Mouse (Mus musculus): ENCODE data around the gene Cdk2ap2. TPM values are rescaled to one million over a fixed set of nuclear protein-coding genes. Genes with fewer than 3 reads are reported as not detected.

Cdk2ap2 gene
- polyA plus RNA-seq (2021; fragmentation: Nextera tagmentation) = 59.8 and 62.1 TPM in 2 replicates
- long read RNA-seq, experiment 1, transcript Cdk2ap2-201 (4 exons, 1,080 nt) = major isoform, 32 of 42 reads
- long read RNA-seq, experiment 1, partial matches to known transcripts = 2 of 42 reads
- long read RNA-seq, experiment 1, other reads (novel, unspliced or antisense) = 1 of 42 reads
- long read RNA-seq, experiment 2, transcript Cdk2ap2-201 (4 exons, 1,080 nt) = major isoform, 48 of 58 reads
- long read RNA-seq, experiment 2, transcript Cdk2ap2-202 (4 exons, 1,089 nt) = minor isoform, 5 of 58 reads
- long read RNA-seq, experiment 2, partial matches to known transcripts = 1 of 58 reads
- long read RNA-seq, experiment 2, other reads (novel, unspliced or antisense) = 1 of 58 reads

GRCm38 (mm10) chr19:4096642-4097440 lies at the start of gene Cdk2ap2:
Gene Cdk2ap2, plus strand, starts transcription at chr19:4097182.

GRCm38 (mm10) chr19:4059069-4059740 lies 37.8 kb upstream of the Cdk2ap2 start, which contains the start of gene Gstp3:
Gene Gstp3, minus strand, starts transcription at chr19:4059569.

GRCm38 (mm10) chr19:4081394-4081793 lies 15.6 kb upstream of the Cdk2ap2 start, which contains the start of gene Cabp2:
Gene Cabp2, plus strand, starts transcription at chr19:4081578.

GRCm38 (mm10) chr19:4099837-4100717 lies 3.1 kb downstream of the Cdk2ap2 start, which contains the start of gene Pitpnm1:
Gene Pitpnm1, plus strand, starts transcription at chr19:4099998.

GRCm38 (mm10) chr19:4125741-4126696 lies 29.0 kb downstream of the Cdk2ap2 start, which contains the start of gene Aip:
Gene Aip, minus strand, starts transcription at chr19:4125858.

GRCm38 (mm10) chr19:4139446-4139845 lies 42.5 kb downstream of the Cdk2ap2 start, which contains the start of gene Gpr152:
Gene Gpr152, plus strand, starts transcription at chr19:4139787.

GRCm38 (mm10) chr19:4143759-4144268 lies 46.8 kb downstream of the Cdk2ap2 start, which contains the start of gene Cabp4:
Gene Cabp4, minus strand, starts transcription at chr19:4144033.

GRCm38 (mm10) chr19:4148491-4148806 lies 51.5 kb downstream of the Cdk2ap2 start, which contains the start of gene Coro1b:
Gene Coro1b, plus strand, starts transcription at chr19:4148619.

Other genes with a start within 250 kb of the Cdk2ap2 start
- gene Chka, start 245.4 kb upstream of the Cdk2ap2 start, polyA plus RNA-seq (2021; fragmentation: Nextera tagmentation) = 19.4 and 20.0 TPM in 2 replicates
- gene Tcirg1, start 190.0 kb upstream of the Cdk2ap2 start, polyA plus RNA-seq (2021; fragmentation: Nextera tagmentation) = 3.9 and 4.3 TPM in 2 replicates
- gene Ndufs8, start 184.4 kb upstream of the Cdk2ap2 start, polyA plus RNA-seq (2021; fragmentation: Nextera tagmentation) = 575 and 594 TPM in 2 replicates
- 7.0 and 8.7 TPM in 2 replicates for gene Aldh3b1, start 167.4 kb upstream of the Cdk2ap2 start, polyA plus RNA-seq (2021; fragmentation: Nextera tagmentation)
- gene Unc93b1, start 162.0 kb upstream of the Cdk2ap2 start, polyA plus RNA-seq (2021; fragmentation: Nextera tagmentation) = 25.0 and 27.9 TPM in 2 replicates
- not detected in 2 replicates for gene Aldh3b3, start 138.5 kb upstream of the Cdk2ap2 start, polyA plus RNA-seq (2021; fragmentation: Nextera tagmentation)
- gene Aldh3b2, start 124.9 kb upstream of the Cdk2ap2 start, polyA plus RNA-seq (2021; fragmentation: Nextera tagmentation) = 2.3 and 2.5 TPM in 2 replicates
- gene Acy3, start 110.6 kb upstream of the Cdk2ap2 start, polyA plus RNA-seq (2021; fragmentation: Nextera tagmentation) = 2.2 and 3.3 TPM in 2 replicates
- gene Tbx10, start 104.4 kb upstream of the Cdk2ap2 start, polyA plus RNA-seq (2021; fragmentation: Nextera tagmentation) = 0.10 TPM in 1 of 2 replicates, not detected in the other
- gene Nudt8, start 96.6 kb upstream of the Cdk2ap2 start, polyA plus RNA-seq (2021; fragmentation: Nextera tagmentation) = 22.0 and 24.3 TPM in 2 replicates
- 0.09 and 0.10 TPM in 2 replicates for gene Gm49405, start 96.6 kb upstream of the Cdk2ap2 start, polyA plus RNA-seq (2021; fragmentation: Nextera tagmentation)
- gene Doc2g, start 93.9 kb upstream of the Cdk2ap2 start, polyA plus RNA-seq (2021; fragmentation: Nextera tagmentation) = 2.8 and 2.9 TPM in 2 replicates
- gene Ndufv1, start 84.4 kb upstream of the Cdk2ap2 start, polyA plus RNA-seq (2021; fragmentation: Nextera tagmentation) = 448 and 464 TPM in 2 replicates
- 1,221 and 1,279 TPM in 2 replicates for gene Gstp1, start 59.2 kb upstream of the Cdk2ap2 start, polyA plus RNA-seq (2021; fragmentation: Nextera tagmentation)
- gene Gstp2, start 51.2 kb upstream of the Cdk2ap2 start, polyA plus RNA-seq (2021; fragmentation: Nextera tagmentation) = 2.1 and 2.8 TPM in 2 replicates
- gene Gstp3, start 37.6 kb upstream of the Cdk2ap2 start, polyA plus RNA-seq (2021; fragmentation: Nextera tagmentation) = not detected in 2 replicates
- gene Cabp2, start 15.6 kb upstream of the Cdk2ap2 start, polyA plus RNA-seq (2021; fragmentation: Nextera tagmentation) = not detected in 2 replicates
- gene Pitpnm1, start 2.8 kb downstream of the Cdk2ap2 start, polyA plus RNA-seq (2021; fragmentation: Nextera tagmentation) = 52.0 and 59.9 TPM in 2 replicates
- 204 and 212 TPM in 2 replicates for gene Aip, start 28.7 kb downstream of the Cdk2ap2 start, polyA plus RNA-seq (2021; fragmentation: Nextera tagmentation)
- gene Gpr152, start 42.6 kb downstream of the Cdk2ap2 start, polyA plus RNA-seq (2021; fragmentation: Nextera tagmentation) = not detected in 2 replicates
- 0.04 TPM in 1 of 2 replicates, not detected in the other for gene Cabp4, start 46.9 kb downstream of the Cdk2ap2 start, polyA plus RNA-seq (2021; fragmentation: Nextera tagmentation)
- 101 and 105 TPM in 2 replicates for gene Coro1b, start 51.4 kb downstream of the Cdk2ap2 start, polyA plus RNA-seq (2021; fragmentation: Nextera tagmentation)
- 1.2 and 2.0 TPM in 2 replicates for gene Ptprcap, start 56.4 kb downstream of the Cdk2ap2 start, polyA plus RNA-seq (2021; fragmentation: Nextera tagmentation)
- gene Rps6kb2, start 66.2 kb downstream of the Cdk2ap2 start, polyA plus RNA-seq (2021; fragmentation: Nextera tagmentation) = 7.5 and 9.5 TPM in 2 replicates
- 2.8 and 2.9 TPM in 2 replicates for gene Carns1, start 78.3 kb downstream of the Cdk2ap2 start, polyA plus RNA-seq (2021; fragmentation: Nextera tagmentation)
- gene Tbc1d10c, start 94.1 kb downstream of the Cdk2ap2 start, polyA plus RNA-seq (2021; fragmentation: Nextera tagmentation) = 0.19 TPM in 1 of 2 replicates, not detected in the other
- gene Ppp1ca, start 94.9 kb downstream of the Cdk2ap2 start, polyA plus RNA-seq (2021; fragmentation: Nextera tagmentation) = 345 and 357 TPM in 2 replicates
- gene Rad9a, start 104.5 kb downstream of the Cdk2ap2 start, polyA plus RNA-seq (2021; fragmentation: Nextera tagmentation) = 5.9 and 6.0 TPM in 2 replicates
- gene Clcf1, start 117.1 kb downstream of the Cdk2ap2 start, polyA plus RNA-seq (2021; fragmentation: Nextera tagmentation) = 0.18 and 0.26 TPM in 2 replicates
- not detected in 2 replicates for gene AC109138.7, start 117.2 kb downstream of the Cdk2ap2 start, polyA plus RNA-seq (2021; fragmentation: Nextera tagmentation)
- gene Pold4, start 134.7 kb downstream of the Cdk2ap2 start, polyA plus RNA-seq (2021; fragmentation: Nextera tagmentation) = 27.9 and 28.1 TPM in 2 replicates
- gene Ssh3, start 172.0 kb downstream of the Cdk2ap2 start, polyA plus RNA-seq (2021; fragmentation: Nextera tagmentation) = 4.5 and 4.9 TPM in 2 replicates
- 37.6 and 39.0 TPM in 2 replicates for gene Ankrd13d, start 186.0 kb downstream of the Cdk2ap2 start, polyA plus RNA-seq (2021; fragmentation: Nextera tagmentation)
- gene Grk2, start 209.0 kb downstream of the Cdk2ap2 start, polyA plus RNA-seq (2021; fragmentation: Nextera tagmentation) = 53.7 and 55.0 TPM in 2 replicates